Mouse (Mus musculus) olfactory bulb, adult 2 months (tissue): ENCODE measurements around the gene Grm2.

Experiments used
- CTCF ChIP-seq: fragments of 200-500 bp; IDR thresholded peaks from 2 replicates; pipeline ENCODE4 v1.5.1; 2012; ENCODE audit warnings: low read depth, mild to moderate bottlenecking, low read length, moderate library complexity; ENCODE audit not compliant: insufficient read depth
- POLR2A ChIP-seq: fragments of 200-500 bp; IDR thresholded peaks from 2 replicates; pipeline ENCODE4 v1.6.1; 2012; ENCODE audit warnings: mild to moderate bottlenecking, low read depth, low read length, moderate library complexity; ENCODE audit not compliant: insufficient read depth

GRCm38 (mm10) chr9:106652720-106653119, 3.2 kb downstream of the Grm2 start:
- TF ChIP-seq POLR2A = no peak
- TF ChIP-seq CTCF = no peak
